Mouse (Mus musculus): ENCODE results near the gene H2afz.
"Not testable (repeated sequence)": the region's sequence is repeated elsewhere in the genome, so short reads cannot be mapped to it uniquely, and the experiment has no call there.

Gene H2afz

GRCm38 (mm10) chr3:137863330-137864123 lies 760 bp upstream of the H2afz start:
- in situ Hi-C loops (cut with MseI, MboI), result no loop called here

- in situ Hi-C loops (cut with MseI, MboI), result no loop called here
These were observed 998 bp downstream of the H2afz start for GRCm38 (mm10) chr3:137864988-137865982.

GRCm38 (mm10) chr3:137867133-137867436 lies 2.8 kb downstream of the H2afz start:
- in situ Hi-C loops (cut with MseI, MboI), result no loop called here

GRCm38 (mm10) chr3:137867437-137868093 lies 3.3 kb downstream of the H2afz start, which contains the start of gene Dnajb14:
TSS of gene Dnajb14 (plus strand) at chr3:137867675.
- in situ Hi-C loops (cut with MseI, MboI), result no loop called here

GRCm38 (mm10) chr3:137868094-137868913 lies 4.0 kb downstream of the H2afz start:
- in situ Hi-C loops (cut with MseI, MboI), result no loop called here

- in situ Hi-C loops (cut with MseI, MboI), result no loop called here
These were observed 5.1 kb downstream of the H2afz start for GRCm38 (mm10) chr3:137869395-137869794.

GRCm38 (mm10) chr3:137879313-137879712 lies 15.0 kb downstream of the H2afz start:
- in situ Hi-C loops (cut with MseI, MboI), result no loop called here

- in situ Hi-C loops (cut with MseI, MboI), result no loop called here
These were observed 15.9 kb downstream of the H2afz start for GRCm38 (mm10) chr3:137880109-137880748.

GRCm38 (mm10) chr3:137881093-137881492 lies 16.8 kb downstream of the H2afz start:
- in situ Hi-C loops (cut with MseI, MboI), result no loop called here

- in situ Hi-C loops (cut with MseI, MboI), result no loop called here
These were observed 23.7 kb downstream of the H2afz start for GRCm38 (mm10) chr3:137887961-137888360.

GRCm38 (mm10) chr3:137891089-137891488 lies 26.8 kb downstream of the H2afz start:
- in situ Hi-C loops (cut with MseI, MboI), result loop anchor here in 1 of 2 experiments (10.0 kb wide), 1 partner anchor 106 kb away; no protein-coding TSS in a partner anchor

GRCm38 (mm10) chr3:137892118-137892517 lies 27.8 kb downstream of the H2afz start:
- in situ Hi-C loops (cut with MseI, MboI), result loop anchor here in 1 of 2 experiments (10.0 kb wide), 1 partner anchor 107 kb away; no protein-coding TSS in a partner anchor

GRCm38 (mm10) chr3:137893789-137894188 lies 29.5 kb downstream of the H2afz start:
- in situ Hi-C loops (cut with MseI, MboI), result loop anchor here in 1 of 2 experiments (10.0 kb wide), 1 partner anchor 109 kb away; no protein-coding TSS in a partner anchor

- in situ Hi-C loops (cut with MseI, MboI), result loop anchor here in 1 of 2 experiments (10.0 kb wide), 1 partner anchor 110 kb away; no protein-coding TSS in a partner anchor
These were observed 30.9 kb downstream of the H2afz start for GRCm38 (mm10) chr3:137895196-137895595.

- in situ Hi-C loops (cut with MseI, MboI), result loop anchor here in 1 of 2 experiments (10.0 kb wide), 1 partner anchor 112 kb away; no protein-coding TSS in a partner anchor
These were observed 32.1 kb downstream of the H2afz start for GRCm38 (mm10) chr3:137896386-137896785.

- in situ Hi-C loops (cut with MseI, MboI), result loop anchor here in 1 of 2 experiments (10.0 kb wide), 1 partner anchor 112 kb away; no protein-coding TSS in a partner anchor
These were observed 32.6 kb downstream of the H2afz start for GRCm38 (mm10) chr3:137896867-137897266.

- in situ Hi-C loops (cut with MseI, MboI), result loop anchor here in 1 of 2 experiments (10.0 kb wide), 1 partner anchor 113 kb away; no protein-coding TSS in a partner anchor
These were observed 33.4 kb downstream of the H2afz start for GRCm38 (mm10) chr3:137897685-137898084.

GRCm38 (mm10) chr3:137900149-137900548 lies 35.9 kb downstream of the H2afz start:
- in situ Hi-C loops (cut with MseI, MboI), result no loop called here

GRCm38 (mm10) chr3:137913093-137913492 lies 48.8 kb downstream of the H2afz start:
- in situ Hi-C loops (cut with MseI, MboI), result no loop called here

GRCm38 (mm10) chr3:137914567-137914966 lies 50.3 kb downstream of the H2afz start:
- in situ Hi-C loops (cut with MseI, MboI), result not testable (repeated sequence)

All from mouse trophoblast stem cell (cell line).